16 mouse cellular contexts compared by ENCODE assay signal in genomic region chr15:12202456-12202855, GRCm38 (mm10).
"Had no signal": no experiment of that assay in that cellular context is flagged by ENCODE, and none has a peak within 500 bp of the region (broad histone marks: within the 10 kb centered on the region; RNA-seq: fewer than 3 reads in every experiment).

No protein-coding gene starts in this region.

- DNase-seq: kidney, postnatal 4 days; left cerebral cortex, postnatal 4 days; lung, embryonic 14.5 days; lung, postnatal 10 days; lung, postnatal 4 days; midbrain, embryonic 14.5 days; right cerebral cortex, adult 18-20 months; right cerebral cortex, postnatal 25 days; thymus, adult 18-20 months; thymus, postnatal 25 days had no signal

- H3K4me2 ChIP-seq: limb, embryonic 13.5 days; liver, embryonic 11.5 days; lung, embryonic 14.5 days; neural tube, embryonic 15.5 days; stomach, embryonic 15.5 days had no signal

- H3K9ac ChIP-seq: limb, embryonic 13.5 days; lung, embryonic 14.5 days; neural tube, embryonic 15.5 days; stomach, embryonic 15.5 days had no signal

- H3K4me3 ChIP-seq: layer of hippocampus, adult 2 months; limb, embryonic 13.5 days; midbrain, embryonic 10.5 days; neural tube, embryonic 15.5 days; stomach, embryonic 15.5 days had no signal

- H3K27me3 ChIP-seq: limb, embryonic 13.5 days; neural tube, embryonic 15.5 days; stomach, embryonic 15.5 days had no signal

- H3K9me3 ChIP-seq: limb, embryonic 13.5 days; midbrain, embryonic 10.5 days; neural tube, embryonic 15.5 days; stomach, embryonic 15.5 days had no signal

- H3K27ac ChIP-seq: layer of hippocampus, adult 2 months; limb, embryonic 13.5 days; midbrain, embryonic 10.5 days; neural tube, embryonic 15.5 days; stomach, embryonic 15.5 days had no signal

- H3K36me3 ChIP-seq: limb, embryonic 13.5 days; midbrain, embryonic 10.5 days; neural tube, embryonic 15.5 days; stomach, embryonic 15.5 days had no signal
